Mouse (Mus musculus) urinary bladder, adult 18-20 months (tissue): ENCODE measurements around the gene Hmg20b.

Experiments used
- DNase-seq, 2 experiments: peaks; one replicate each; pipeline ENCODE4 v3.0.0; 2022; ENCODE audit warnings: low spot score in 2 of 2, mixed read lengths in 2 of 2

Gene Hmg20b

GRCm38 (mm10) chr10:81354738-81355477 lies 4.6 kb upstream of the Hmg20b start:
- DNase-seq, result no peak

GRCm38 (mm10) chr10:81351678-81352291 lies 1.5 kb upstream of the Hmg20b start:
- DNase-seq, result no peak

- DNase-seq, result no peak
Measured at GRCm38 (mm10) chr10:81349961-81350350, 324 bp downstream of the Hmg20b start.

GRCm38 (mm10) chr10:81349146-81349545 lies 1.1 kb downstream of the Hmg20b start:
- no peak for DNase-seq

GRCm38 (mm10) chr10:81346453-81347067 lies 3.7 kb downstream of the Hmg20b start:
- DNase-seq, result peak; percentile 61 to 63

- no peak for DNase-seq
Measured at GRCm38 (mm10) chr10:81345162-81345534, 5.1 kb downstream of the Hmg20b start.

- DNase-seq, result no peak
Measured at GRCm38 (mm10) chr10:81344421-81345161, 5.7 kb downstream of the Hmg20b start.

GRCm38 (mm10) chr10:81342686-81343505 lies 7.4 kb downstream of the Hmg20b start, which contains the start of gene Gipc3:
Gipc3 (minus strand) TSS chr10:81343266.
- no peak for DNase-seq

GRCm38 (mm10) chr10:81341333-81341949 lies 8.8 kb downstream of the Hmg20b start:
- peak in 1 of 2 experiments; percentile 59 for DNase-seq

- no peak for DNase-seq
Measured at GRCm38 (mm10) chr10:81340551-81341332, 9.5 kb downstream of the Hmg20b start.

- no peak for DNase-seq
Measured at GRCm38 (mm10) chr10:81336558-81336957, 13.7 kb downstream of the Hmg20b start.

GRCm38 (mm10) chr10:81335393-81336340 lies 14.6 kb downstream of the Hmg20b start:
- DNase-seq, result no peak

- DNase-seq, result no peak
Measured at GRCm38 (mm10) chr10:81334324-81334723, 16.0 kb downstream of the Hmg20b start.

- DNase-seq, result no peak
Measured at GRCm38 (mm10) chr10:81332277-81332676, 18.0 kb downstream of the Hmg20b start.

GRCm38 (mm10) chr10:81330007-81330406 lies 20.3 kb downstream of the Hmg20b start:
- DNase-seq, result no peak

- no peak for DNase-seq
Measured at GRCm38 (mm10) chr10:81329194-81329975, 20.9 kb downstream of the Hmg20b start.

GRCm38 (mm10) chr10:81328386-81328785 lies 21.9 kb downstream of the Hmg20b start, which contains the start of gene Tbxa2r:
Tbxa2r (plus strand) TSS chr10:81328731.
- no peak for DNase-seq

GRCm38 (mm10) chr10:81327959-81328358 lies 22.3 kb downstream of the Hmg20b start:
- no peak for DNase-seq
